In genomic region chrX:92460496-92460895, GRCm38 (mm10) we compare ENCODE assay signal across 23 mouse cellular contexts. TPM values are rescaled to one million over a fixed set of nuclear protein-coding genes. Genes with fewer than 3 reads are reported as not detected.
DNase-seq lines count a peak whose midpoint lies in the region; ATAC-seq and TF ChIP-seq lines count a peak whose summit lies in the region.
"Had no signal": no experiment of that assay in that cellular context is flagged by ENCODE, and none has a peak within 500 bp of the region (broad histone marks: within the 10 kb centered on the region; RNA-seq: fewer than 3 reads in every experiment).

No protein-coding gene starts in this region.

- H3K4me3 ChIP-seq in cerebellum, adult 2 months (replicated peaks; ENCODE audit: insufficient read depth, low read depth, low read length): no peak overlapping the region
- no peak overlapping the region for H3K4me3 ChIP-seq in hindbrain, postnatal 0 days (ENCODE audit: low read length)
- no peak overlapping the region for H3K4me3 ChIP-seq in hindbrain, embryonic 10.5 days
- H3K4me3 ChIP-seq in midbrain, embryonic 14.5 days (replicated peaks; ENCODE audit: low read depth, low read length): no peak overlapping the region
- no peak overlapping the region for H3K4me3 ChIP-seq in midbrain, embryonic 10.5 days
- H3K4me3 ChIP-seq in heart, embryonic 10.5 days: no peak overlapping the region
- H3K4me3 ChIP-seq: embryonic facial prominence, embryonic 12.5 days; heart, embryonic 13.5 days; neural tube, embryonic 13.5 days; stomach, embryonic 15.5 days had no signal

- H3K27me3 ChIP-seq in cerebellum, adult 2 months (ENCODE audit: control insufficient read depth, insufficient read depth, low read length): no peaks in the 10 kb centered on the region
- H3K27me3 ChIP-seq in hindbrain, postnatal 0 days (ENCODE audit: insufficient read depth, low read length): no peaks in the 10 kb centered on the region
- H3K27me3 ChIP-seq in hindbrain, embryonic 10.5 days (ENCODE audit: insufficient read depth, poor library complexity, severe bottlenecking): no peaks in the 10 kb centered on the region
- no peaks in the 10 kb centered on the region for H3K27me3 ChIP-seq in midbrain, embryonic 14.5 days (ENCODE audit: control insufficient read depth, insufficient read depth, low read length)
- H3K27me3 ChIP-seq in midbrain, embryonic 10.5 days (ENCODE audit: low read depth, poor library complexity, severe bottlenecking): no peaks in the 10 kb centered on the region
- H3K27me3 ChIP-seq in heart, embryonic 10.5 days (ENCODE audit: insufficient read depth, poor library complexity, severe bottlenecking): no peaks in the 10 kb centered on the region
- H3K27me3 ChIP-seq: embryonic facial prominence, embryonic 12.5 days; heart, embryonic 13.5 days; neural tube, embryonic 13.5 days; stomach, embryonic 15.5 days had no signal

- no peak overlapping the region for H3K4me2 ChIP-seq in hindbrain, postnatal 0 days (ENCODE audit: low read depth, low read length)
- no peak overlapping the region for H3K4me2 ChIP-seq in midbrain, embryonic 14.5 days (ENCODE audit: low read length)
- H3K4me2 ChIP-seq: embryonic facial prominence, embryonic 12.5 days; heart, embryonic 13.5 days; neural tube, embryonic 13.5 days; stomach, embryonic 15.5 days had no signal

- 28% methylated on average over 3 of the region's 3 CpGs for WGBS in cerebellum, adult 2 months
- WGBS in hindbrain, postnatal 0 days: 40% methylated on average over 3 of the region's 3 CpGs
- WGBS in hindbrain, embryonic 10.5 days: 30% methylated on average over 3 of the region's 3 CpGs
- WGBS in midbrain, embryonic 14.5 days: 31% methylated on average over 3 of the region's 3 CpGs
- 30% methylated on average over 3 of the region's 3 CpGs for WGBS in midbrain, embryonic 10.5 days
- 29% methylated on average over 3 of the region's 3 CpGs for WGBS in heart, embryonic 10.5 days

- no peaks in the 10 kb centered on the region for H3K36me3 ChIP-seq in hindbrain, postnatal 0 days (ENCODE audit: insufficient read depth, low read length)
- no peaks in the 10 kb centered on the region for H3K36me3 ChIP-seq in hindbrain, embryonic 10.5 days
- no peaks in the 10 kb centered on the region for H3K36me3 ChIP-seq in midbrain, embryonic 14.5 days (ENCODE audit: control insufficient read depth, insufficient read depth, low read length)
- H3K36me3 ChIP-seq in midbrain, embryonic 10.5 days: no peaks in the 10 kb centered on the region
- no peaks in the 10 kb centered on the region for H3K36me3 ChIP-seq in heart, embryonic 10.5 days
- H3K36me3 ChIP-seq: embryonic facial prominence, embryonic 12.5 days; heart, embryonic 13.5 days; neural tube, embryonic 13.5 days; stomach, embryonic 15.5 days had no signal

- no peak for TF ChIP-seq POLR2A in cerebellum, adult 2 months (IDR thresholded peaks at IDR 0.05; ENCODE audit: borderline replicate concordance, insufficient read depth, low read length)

- no peak for TF ChIP-seq CTCF in cerebellum, adult 2 months (IDR thresholded peaks at IDR 0.05; ENCODE audit: borderline replicate concordance, insufficient read depth, low read depth, low read length)
- TF ChIP-seq CTCF in hindbrain, postnatal 0 days (IDR thresholded peaks at IDR 0.05; ENCODE audit: low read depth): peak; percentile 56

- H3K9me3 ChIP-seq in hindbrain, postnatal 0 days (ENCODE audit: low read length): no peaks in the 10 kb centered on the region
- H3K9me3 ChIP-seq in hindbrain, embryonic 10.5 days: no peaks in the 10 kb centered on the region
- no peaks in the 10 kb centered on the region for H3K9me3 ChIP-seq in midbrain, embryonic 14.5 days (ENCODE audit: control insufficient read depth, low read length)
- no peaks in the 10 kb centered on the region for H3K9me3 ChIP-seq in midbrain, embryonic 10.5 days (replicated peaks)
- H3K9me3 ChIP-seq in heart, embryonic 10.5 days: no peaks in the 10 kb centered on the region
- H3K9me3 ChIP-seq: embryonic facial prominence, embryonic 12.5 days; heart, embryonic 13.5 days; neural tube, embryonic 13.5 days; stomach, embryonic 15.5 days had no signal

- no peaks in the 10 kb centered on the region for H3K4me1 ChIP-seq in cerebellum, adult 2 months (ENCODE audit: control insufficient read depth, insufficient read depth, low read length)
- no peaks in the 10 kb centered on the region for H3K4me1 ChIP-seq in hindbrain, postnatal 0 days (ENCODE audit: insufficient read depth, low read length)
- no peaks in the 10 kb centered on the region for H3K4me1 ChIP-seq in hindbrain, embryonic 10.5 days (replicated peaks)
- no peaks in the 10 kb centered on the region for H3K4me1 ChIP-seq in midbrain, embryonic 14.5 days (ENCODE audit: control insufficient read depth, insufficient read depth, low read length)
- H3K4me1 ChIP-seq in midbrain, embryonic 10.5 days: no peaks in the 10 kb centered on the region
- H3K4me1 ChIP-seq in heart, embryonic 10.5 days: no peaks in the 10 kb centered on the region
- H3K4me1 ChIP-seq: embryonic facial prominence, embryonic 12.5 days; heart, embryonic 13.5 days; neural tube, embryonic 13.5 days; stomach, embryonic 15.5 days had no signal

- H3K9ac ChIP-seq in hindbrain, postnatal 0 days (replicated peaks; ENCODE audit: low read length): no peak overlapping the region
- no peak overlapping the region for H3K9ac ChIP-seq in midbrain, embryonic 14.5 days (replicated peaks; ENCODE audit: low read length)
- H3K9ac ChIP-seq: embryonic facial prominence, embryonic 12.5 days; heart, embryonic 13.5 days; neural tube, embryonic 13.5 days; stomach, embryonic 15.5 days had no signal

- peak; percentile 3 for DNase-seq in cerebellum, adult 9-10 months
- no peak for DNase-seq in cerebellum, adult 2 months
- DNase-seq in hindbrain, postnatal 0 days (ENCODE audit: low spot score): peak; percentile 67
- no peak for DNase-seq in hindbrain, embryonic 10.5 days (ENCODE audit: low spot score)
- peak; percentile 69 for DNase-seq in midbrain, embryonic 14.5 days
- DNase-seq in midbrain, embryonic 10.5 days (ENCODE audit: low spot score): no peak
- no peak for DNase-seq in ovary, postnatal 10 days (ENCODE audit: low spot score)
- no peak for DNase-seq in heart, embryonic 10.5 days (ENCODE audit: low spot score)
- DNase-seq: cerebellum, adult 11 months; heart, postnatal 4 days; kidney, postnatal 14 days; spleen, adult 18-20 months; thymus, postnatal 14 days had no signal

- no peak overlapping the region for H3K27ac ChIP-seq in cerebellum, adult 2 months (ENCODE audit: insufficient read depth, low read length)
- H3K27ac ChIP-seq in hindbrain, postnatal 0 days: no peak overlapping the region
- no peak overlapping the region for H3K27ac ChIP-seq in hindbrain, embryonic 10.5 days
- no peak overlapping the region for H3K27ac ChIP-seq in midbrain, embryonic 14.5 days (replicated peaks; ENCODE audit: low read depth, low read length)
- no peak overlapping the region for H3K27ac ChIP-seq in midbrain, embryonic 10.5 days (replicated peaks)
- no peak overlapping the region for H3K27ac ChIP-seq in heart, embryonic 10.5 days
- H3K27ac ChIP-seq: embryonic facial prominence, embryonic 12.5 days; heart, embryonic 13.5 days; macrophage; neural tube, embryonic 13.5 days; stomach, embryonic 15.5 days had no signal

- no peak for ATAC-seq in hindbrain, postnatal 0 days
- ATAC-seq in midbrain, embryonic 14.5 days (ENCODE audit: low FRiP score, low TSS enrichment): no peak
- ATAC-seq: intestine, postnatal 0 days; Patski had no signal

RNA-seq across cellular contexts. Expression of gene Gm5941, which starts 29.3 kb away (rescaled TPM):
- polyA plus RNA-seq in cerebellum, adult 2 months (2012; rRNA removed): not detected in 2 replicates
- not detected in 2 replicates for total RNA-seq in hindbrain, postnatal 0 days (2014; rRNA removed)
- polyA plus RNA-seq in hindbrain, postnatal 0 days (2015; fragmentation: Nextera tagmentation; extraction: Ambion mirVana): not detected in 2 replicates
- polyA plus RNA-seq in hindbrain, embryonic 10.5 days (2016; fragmentation: Nextera tagmentation; extraction: Ambion mirVana): not detected in 2 replicates
- not detected in 2 replicates for polyA plus RNA-seq in midbrain, embryonic 14.5 days (2014; fragmentation: Nextera tagmentation; extraction: Ambion mirVana)
- not detected in 2 replicates for polyA plus RNA-seq in midbrain, embryonic 10.5 days (2016; fragmentation: Nextera tagmentation; extraction: Ambion mirVana)
- polyA plus RNA-seq in heart, embryonic 10.5 days (2016; fragmentation: Nextera tagmentation; extraction: Ambion mirVana): not detected in 2 replicates
- total RNA-seq: heart, postnatal 4 days; left cerebral cortex, adult 18-20 months had no signal
- polyA plus RNA-seq: embryonic facial prominence, embryonic 12.5 days; heart, embryonic 13.5 days; intestine, postnatal 0 days; limb, embryonic 14.5 days; liver, embryonic 16.5 days; macrophage; neural tube, embryonic 13.5 days; Patski; stomach, embryonic 15.5 days had no signal

Comparison
In these comparisons a context has a peak if more than half of its experiments do, and no peak if none do; other contexts are left out.
1. DNase-seq: peak in cerebellum, adult 9-10 months (single experiment), hindbrain, postnatal 0 days (single experiment) and midbrain, embryonic 14.5 days (single experiment); none in cerebellum, adult 2 months (0 of 2), hindbrain, embryonic 10.5 days (single experiment), midbrain, embryonic 10.5 days (single experiment), ovary, postnatal 10 days (single experiment) and heart, embryonic 10.5 days (single experiment).